Mouse (Mus musculus): Measurements from ENCODE around the gene Gal3st3. TPM values are rescaled to one million over a fixed set of nuclear protein-coding genes. Genes with fewer than 3 reads are reported as not detected.
A peak's percentile ranks its signal among the peaks of the same experiment; 100 is the strongest.

The Gal3st3 gene
- 61.9 and 62.3 TPM in 2 replicates for polyA plus RNA-seq (2012; rRNA removed)

DNA sequence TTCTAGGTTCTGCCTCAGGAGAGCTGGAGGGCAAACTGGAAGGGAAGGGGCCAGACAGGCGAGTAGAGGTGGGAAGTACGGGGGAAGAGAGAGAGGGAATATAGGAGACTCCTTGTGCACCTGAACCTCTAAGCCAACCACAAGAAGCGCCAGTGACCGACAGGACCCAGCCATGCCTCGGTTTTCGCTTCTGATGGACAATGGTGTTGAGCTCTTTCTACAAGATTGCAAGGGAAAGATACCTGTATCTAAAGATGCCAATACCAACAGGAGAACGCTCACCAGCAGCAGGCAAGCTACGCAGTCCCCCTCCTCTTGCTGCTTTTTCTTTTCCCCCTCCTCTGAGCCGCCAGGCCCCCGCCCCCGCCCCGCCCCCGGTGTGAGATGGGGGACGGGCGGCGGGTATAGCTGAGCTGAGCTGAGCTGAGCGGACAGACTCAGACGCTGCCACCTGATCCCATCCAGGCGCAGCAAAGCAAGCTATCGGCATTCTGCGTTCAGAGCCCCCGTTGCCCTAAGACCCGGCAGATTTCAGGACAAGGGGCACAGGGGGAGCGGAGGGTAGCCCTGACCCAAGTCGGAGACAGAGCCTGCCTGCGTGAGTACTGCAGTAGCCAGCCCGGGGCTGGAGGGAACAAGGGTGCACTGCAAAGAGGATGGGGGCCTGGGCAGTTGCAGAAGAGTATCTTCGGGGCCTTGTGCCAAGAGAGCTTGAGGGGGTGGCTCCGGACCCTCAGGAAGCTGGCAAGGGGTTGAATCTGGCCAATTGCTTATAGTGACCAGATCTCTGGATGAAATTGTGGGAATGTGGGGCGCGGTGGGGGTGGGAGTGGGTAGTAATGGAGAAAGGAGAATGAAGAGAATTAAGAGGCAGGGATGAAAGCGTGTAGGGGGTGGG, at the start of gene Gal3st3:
Gal3st3 (plus strand) TSS at position 429 of the 898 bp plus-strand sequence.
- Histone ChIP-seq H3K4me3 (ENCODE audit: insufficient read depth, low read length) (peak within 1 kb of the TSS; percentile 93), H3K27ac (ENCODE audit: insufficient read depth, low read length) (peak within 1 kb of the TSS; percentile 94), H3K4me1 (ENCODE audit: control insufficient read depth, insufficient read depth, low read length) (peaks cover 9% of the 10 kb centered on the region; the same call in 1 of the 2 replicates)
- TF ChIP-seq POLR2A (IDR thresholded peaks at IDR 0.05; ENCODE audit: extremely low read depth, insufficient read depth, low read length): peak; percentile 64; the same call in 1 of the 2 replicates
- TF ChIP-seq CTCF (IDR thresholded peaks at IDR 0.05; ENCODE audit: extremely low read depth, insufficient read depth, low read length): no peak

DNA sequence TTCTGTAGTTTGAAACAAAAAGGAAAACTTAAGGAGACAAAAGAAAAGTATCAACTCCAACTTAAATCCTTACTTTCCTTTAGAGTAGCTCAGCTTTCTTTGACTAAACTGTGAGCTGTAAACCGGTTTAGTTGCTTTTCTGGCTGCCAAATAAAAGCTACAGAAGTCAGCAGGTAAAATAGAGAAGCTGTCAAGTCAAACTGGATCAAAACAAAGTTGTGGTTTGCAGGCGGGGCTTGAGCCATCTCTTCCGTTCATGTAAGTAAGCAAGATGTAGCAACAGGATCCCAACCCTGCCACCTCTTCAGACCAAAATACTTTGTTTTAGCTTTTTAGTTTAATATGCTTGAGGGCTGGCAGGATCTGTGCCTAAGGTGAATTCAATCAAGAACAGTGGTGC, 41.0 kb upstream of the Gal3st3 start:
- Histone ChIP-seq H3K4me3 (ENCODE audit: insufficient read depth, low read length) (no peak overlapping the region), H3K4me1 (ENCODE audit: control insufficient read depth, insufficient read depth, low read length) (peaks cover 1% of the 10 kb centered on the region; the same call in 1 of the 2 replicates), H3K27ac (ENCODE audit: insufficient read depth, low read length) (no peak overlapping the region)
- TF ChIP-seq POLR2A (IDR thresholded peaks at IDR 0.05; ENCODE audit: extremely low read depth, insufficient read depth, low read length) (no peak), CTCF (IDR thresholded peaks at IDR 0.05; ENCODE audit: extremely low read depth, insufficient read depth, low read length) (no peak)

- Histone ChIP-seq H3K27ac (ENCODE audit: insufficient read depth, low read length) (no peak overlapping the region), H3K4me3 (ENCODE audit: insufficient read depth, low read length) (no peak overlapping the region), H3K4me1 (ENCODE audit: control insufficient read depth, insufficient read depth, low read length) (peaks cover 7% of the 10 kb centered on the region; the same call in 1 of the 2 replicates)
- no peak for TF ChIP-seq CTCF (IDR thresholded peaks at IDR 0.05; ENCODE audit: extremely low read depth, insufficient read depth, low read length)
- no peak for TF ChIP-seq POLR2A (IDR thresholded peaks at IDR 0.05; ENCODE audit: extremely low read depth, insufficient read depth, low read length)
Observed at GRCm38 (mm10) chr19:5267015-5267414, 31.1 kb upstream of the Gal3st3 start.

- Histone ChIP-seq H3K4me3 (ENCODE audit: insufficient read depth, low read length) (no peak overlapping the region), H3K27ac (ENCODE audit: insufficient read depth, low read length) (no peak overlapping the region), H3K4me1 (ENCODE audit: control insufficient read depth, insufficient read depth, low read length) (peaks cover 7% of the 10 kb centered on the region; the same call in 1 of the 2 replicates)
- TF ChIP-seq POLR2A (IDR thresholded peaks at IDR 0.05; ENCODE audit: extremely low read depth, insufficient read depth, low read length) (no peak), CTCF (IDR thresholded peaks at IDR 0.05; ENCODE audit: extremely low read depth, insufficient read depth, low read length) (no peak)
Observed at GRCm38 (mm10) chr19:5268017-5268416, 30.1 kb upstream of the Gal3st3 start.

GRCm38 (mm10) chr19:5268875-5269274, 29.3 kb upstream of the Gal3st3 start:
- TF ChIP-seq CTCF (IDR thresholded peaks at IDR 0.05; ENCODE audit: extremely low read depth, insufficient read depth, low read length) (no peak), POLR2A (IDR thresholded peaks at IDR 0.05; ENCODE audit: extremely low read depth, insufficient read depth, low read length) (no peak)
- no peak overlapping the region for H3K4me3 ChIP-seq (ENCODE audit: insufficient read depth, low read length)
- H3K27ac ChIP-seq (ENCODE audit: insufficient read depth, low read length): no peak overlapping the region
- H3K4me1 ChIP-seq (ENCODE audit: control insufficient read depth, insufficient read depth, low read length): peaks cover 9% of the 10 kb centered on the region; the same call in 1 of the 2 replicates

- TF ChIP-seq CTCF (IDR thresholded peaks at IDR 0.05; ENCODE audit: extremely low read depth, insufficient read depth, low read length) (no peak), POLR2A (IDR thresholded peaks at IDR 0.05; ENCODE audit: extremely low read depth, insufficient read depth, low read length) (no peak)
- H3K4me3 ChIP-seq (ENCODE audit: insufficient read depth, low read length): no peak overlapping the region
- H3K27ac ChIP-seq (ENCODE audit: insufficient read depth, low read length): no peak overlapping the region
Observed at GRCm38 (mm10) chr19:5269392-5269791, 28.7 kb upstream of the Gal3st3 start.

GRCm38 (mm10) chr19:5271430-5271829, 26.7 kb upstream of the Gal3st3 start:
- no peak overlapping the region for H3K27ac ChIP-seq (ENCODE audit: insufficient read depth, low read length)
- H3K4me3 ChIP-seq (ENCODE audit: insufficient read depth, low read length): peak overlapping the region; percentile 99; the same call in 1 of the 2 replicates
- TF ChIP-seq POLR2A (IDR thresholded peaks at IDR 0.05; ENCODE audit: extremely low read depth, insufficient read depth, low read length): no peak
- no peak for TF ChIP-seq CTCF (IDR thresholded peaks at IDR 0.05; ENCODE audit: extremely low read depth, insufficient read depth, low read length)
- H3K4me1 ChIP-seq (ENCODE audit: control insufficient read depth, insufficient read depth, low read length): peaks cover 10% of the 10 kb centered on the region; the same call in 1 of the 2 replicates

More at GRCm38 (mm10) chr19:5269392-5269791, 28.7 kb upstream of the Gal3st3 start:
- peaks cover 10% of the 10 kb centered on the region; the same call in 1 of the 2 replicates for H3K4me1 ChIP-seq (ENCODE audit: control insufficient read depth, insufficient read depth, low read length)

DNA sequence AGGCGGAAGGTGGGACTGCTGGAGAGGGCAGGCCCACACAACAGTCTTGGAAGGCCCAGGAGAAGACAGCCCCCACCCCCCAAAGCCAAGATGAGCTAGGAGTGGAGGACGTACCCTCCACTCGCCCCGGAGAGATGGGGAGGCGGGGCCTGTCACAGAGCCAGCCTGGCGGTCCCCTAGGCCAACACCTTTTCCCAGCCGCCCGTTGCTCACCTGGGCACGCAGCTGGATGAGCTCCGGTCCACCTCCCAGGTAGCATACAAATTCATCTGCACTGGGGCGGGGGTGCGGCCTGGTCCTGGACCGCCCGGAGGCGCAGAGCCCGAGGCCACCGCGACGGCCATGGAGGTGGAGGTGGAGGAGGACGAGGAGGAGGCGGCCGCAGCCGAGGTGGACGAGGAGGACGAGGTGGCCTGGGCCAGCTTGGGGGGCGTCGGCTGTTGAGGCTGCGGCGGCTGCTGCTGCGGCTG, 25.8 kb upstream of the Gal3st3 start:
- peak overlapping the region; percentile 99 for H3K4me3 ChIP-seq (ENCODE audit: insufficient read depth, low read length)
- no peak for TF ChIP-seq CTCF (IDR thresholded peaks at IDR 0.05; ENCODE audit: extremely low read depth, insufficient read depth, low read length)
- TF ChIP-seq POLR2A (IDR thresholded peaks at IDR 0.05; ENCODE audit: extremely low read depth, insufficient read depth, low read length): no peak
- peak overlapping the region; percentile 86 for H3K27ac ChIP-seq (ENCODE audit: insufficient read depth, low read length)

DNA sequence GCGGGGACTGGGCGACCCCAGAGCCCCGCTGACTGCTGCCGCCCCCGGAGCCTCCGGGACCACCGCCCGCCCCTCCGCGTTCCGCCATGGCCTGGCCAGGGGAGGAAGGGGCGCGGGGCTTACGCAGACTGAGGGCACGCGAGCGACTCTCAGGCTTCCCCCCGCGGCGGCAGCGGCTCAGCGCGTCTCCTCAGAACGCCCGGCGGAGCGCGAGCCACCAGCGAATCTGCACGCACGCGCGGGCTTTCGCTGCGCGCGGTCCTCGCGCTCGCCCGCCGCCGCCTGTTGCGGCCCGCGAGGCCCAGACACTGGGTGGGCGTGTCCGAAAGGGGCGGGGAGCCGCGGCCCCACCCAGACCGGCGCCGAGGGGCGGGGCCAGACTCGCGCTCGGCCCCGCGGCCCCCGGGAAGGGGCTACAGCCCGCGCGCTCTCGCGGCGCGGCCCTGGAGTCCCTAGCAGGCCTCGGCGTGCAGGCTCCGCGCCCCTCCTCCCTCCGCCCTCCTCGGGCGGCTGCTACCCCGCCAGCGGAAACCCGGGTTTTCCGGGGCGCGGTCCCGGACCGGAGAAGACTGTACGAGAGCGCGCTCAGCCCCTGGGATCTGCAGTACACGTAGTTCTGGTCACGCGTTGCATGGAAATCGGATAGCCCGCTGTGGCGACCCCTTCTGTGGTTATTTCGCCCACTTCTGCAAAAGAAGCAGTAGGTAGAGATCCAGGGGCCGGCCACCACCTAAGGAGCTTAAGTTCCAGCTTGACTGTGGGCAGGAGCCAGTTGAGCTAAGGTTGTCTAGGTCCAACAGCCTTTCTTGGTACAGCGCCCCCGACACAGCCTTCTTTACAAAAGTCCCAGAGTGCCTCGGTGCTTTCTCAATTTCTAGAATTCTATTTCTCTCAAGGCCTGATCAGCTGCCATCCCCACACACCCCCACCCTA, 25.1 kb upstream of the Gal3st3 start, which contains the start of gene Pacs1:
Pacs1 (minus strand) TSS at position 319 of the 933 bp plus-strand sequence.
- Histone ChIP-seq H3K27ac (ENCODE audit: insufficient read depth, low read length) (peak within 1 kb of the TSS; percentile 96), H3K4me1 (ENCODE audit: control insufficient read depth, insufficient read depth, low read length) (peaks cover 10% of the 10 kb centered on the region; the same call in 1 of the 2 replicates), H3K4me3 (ENCODE audit: insufficient read depth, low read length) (peak within 1 kb of the TSS; percentile 99)
- no peak for TF ChIP-seq CTCF (IDR thresholded peaks at IDR 0.05; ENCODE audit: extremely low read depth, insufficient read depth, low read length)
- TF ChIP-seq POLR2A (IDR thresholded peaks at IDR 0.05; ENCODE audit: extremely low read depth, insufficient read depth, low read length): peak; percentile 61; the same call in 1 of the 2 replicates

More for the DNA sequence above, 25.8 kb upstream of the Gal3st3 start:
- peaks cover 10% of the 10 kb centered on the region; the same call in 1 of the 2 replicates for H3K4me1 ChIP-seq (ENCODE audit: control insufficient read depth, insufficient read depth, low read length)
